Comparison of ENCODE assay signal across 11 mouse cellular contexts in the genomic region with DNA sequence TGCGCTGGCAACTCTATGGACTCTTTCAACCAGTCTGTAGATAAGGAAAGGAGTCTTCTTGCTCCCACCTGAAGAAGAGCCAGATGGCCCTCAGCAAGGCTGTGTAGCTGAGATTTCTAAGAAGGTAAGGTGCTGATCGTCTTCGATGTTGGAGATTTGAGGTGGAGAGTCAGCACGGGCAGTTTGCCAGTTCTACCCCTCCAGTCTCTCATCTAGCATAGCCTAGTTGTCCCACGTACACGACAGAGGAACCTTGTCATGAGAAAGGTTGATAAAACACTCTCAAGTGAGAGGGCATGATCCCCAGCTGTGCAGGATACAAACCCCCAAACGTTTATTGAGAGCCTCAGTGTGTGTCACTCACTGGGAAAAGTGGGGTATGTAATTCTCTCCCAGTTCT.
"Had no signal": no experiment of that assay in that cellular context is flagged by ENCODE, and none has a peak within 500 bp of the region (broad histone marks: within the 10 kb centered on the region; RNA-seq: fewer than 3 reads in every experiment).

No protein-coding gene starts in this region.

- H3K27ac ChIP-seq: liver, embryonic 15.5 days; neural tube, embryonic 13.5 days; stomach, embryonic 15.5 days had no signal

- DNase-seq: kidney, adult 8-10 months; kidney, postnatal 10 days; kidney, postnatal 4 days; lung, adult 2 months; lung, postnatal 4 days; retina, postnatal 1 day; thymus, postnatal 4 days had no signal

- H3K27me3 ChIP-seq: neural tube, embryonic 13.5 days; stomach, embryonic 15.5 days had no signal

- H3K4me3 ChIP-seq: liver, embryonic 15.5 days had no signal

- H3K9ac ChIP-seq: liver, embryonic 15.5 days; neural tube, embryonic 13.5 days; stomach, embryonic 15.5 days had no signal

- H3K36me3 ChIP-seq: limb, embryonic 10.5 days; liver, embryonic 15.5 days; neural tube, embryonic 13.5 days; stomach, embryonic 15.5 days had no signal

- H3K9me3 ChIP-seq: limb, embryonic 10.5 days; liver, embryonic 15.5 days; neural tube, embryonic 13.5 days; stomach, embryonic 15.5 days had no signal

- H3K4me1 ChIP-seq: liver, embryonic 15.5 days had no signal
